Mouse (Mus musculus) spleen, postnatal 14 days (tissue): ENCODE measurements at regions not wholly inside any gene's neighbourhood (a gene's known extent, or its start where the extent isn't known, plus 50 kb on each side); places are given as distances from the start of the nearest gene placed in this dataset.
A peak's percentile ranks its signal among the peaks of the same experiment; 100 is the strongest.

ENCODE experiments used
- DNase-seq, 2 experiments: peaks; one replicate each; pipeline ENCODE4 v3.0.0; 2021 to 2022; ENCODE audit warnings: low spot score in 2 of 2

DNA sequence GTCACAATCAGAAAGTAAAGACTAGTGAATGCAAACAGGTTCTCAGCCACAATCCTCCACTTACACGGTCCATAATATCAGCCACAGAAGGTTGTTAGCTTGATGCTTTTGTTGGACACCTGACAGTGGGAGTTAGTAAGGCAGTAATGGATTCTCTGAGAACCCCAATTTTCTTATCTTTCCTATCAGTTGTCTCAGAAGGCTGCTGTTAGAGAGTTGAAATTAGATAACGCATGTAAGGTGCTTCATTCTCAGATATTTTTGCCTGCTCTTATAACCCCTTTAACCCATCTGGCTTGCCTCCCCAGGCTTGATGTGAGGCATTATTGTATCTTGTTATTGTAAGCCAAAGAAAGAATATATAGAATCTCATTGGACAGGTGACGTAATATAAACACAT is 63.0 kb upstream of the Ube2e3 start:
- DNase-seq: no peak

DNA sequence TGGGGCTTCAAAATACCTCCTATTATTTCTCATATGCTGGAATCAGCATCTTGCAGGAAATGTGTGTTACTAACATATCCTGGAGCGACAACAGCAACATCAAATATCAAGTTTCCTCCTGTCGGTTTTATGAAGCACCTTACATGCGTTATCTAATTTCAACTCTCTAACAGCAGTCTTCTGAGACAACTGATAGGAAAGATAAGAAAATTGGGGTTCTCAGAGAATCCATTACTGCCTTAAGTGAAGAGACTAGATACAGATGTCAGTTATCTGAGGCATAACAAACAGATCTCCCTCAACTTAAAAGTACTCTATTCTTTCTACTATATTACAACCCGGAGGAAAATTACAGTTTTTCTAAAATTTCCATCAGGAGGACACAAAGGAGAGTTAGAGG is 64.4 kb upstream of the Ube2e3 start:
- no peak for DNase-seq

DNA sequence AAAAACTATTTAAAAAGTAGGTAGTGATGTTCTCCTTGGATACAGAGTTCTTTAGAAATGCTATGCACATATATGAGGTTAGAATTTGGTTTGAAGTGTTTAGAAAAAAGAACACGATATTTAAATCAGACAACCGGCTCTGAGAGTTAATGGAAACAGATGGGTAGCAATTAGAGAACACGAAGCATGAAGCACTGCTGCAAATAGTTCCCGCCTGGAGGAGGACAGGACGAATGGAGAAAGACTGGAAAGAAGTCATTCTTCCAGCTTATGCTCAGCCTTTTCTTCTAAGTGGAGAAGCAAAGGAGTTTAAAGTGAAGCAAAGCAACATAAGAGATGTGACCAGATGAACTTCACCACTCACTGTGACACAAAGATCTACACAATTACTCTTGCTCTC is 72.5 kb upstream of the Ube2e3 start:
- no peak for DNase-seq

DNA sequence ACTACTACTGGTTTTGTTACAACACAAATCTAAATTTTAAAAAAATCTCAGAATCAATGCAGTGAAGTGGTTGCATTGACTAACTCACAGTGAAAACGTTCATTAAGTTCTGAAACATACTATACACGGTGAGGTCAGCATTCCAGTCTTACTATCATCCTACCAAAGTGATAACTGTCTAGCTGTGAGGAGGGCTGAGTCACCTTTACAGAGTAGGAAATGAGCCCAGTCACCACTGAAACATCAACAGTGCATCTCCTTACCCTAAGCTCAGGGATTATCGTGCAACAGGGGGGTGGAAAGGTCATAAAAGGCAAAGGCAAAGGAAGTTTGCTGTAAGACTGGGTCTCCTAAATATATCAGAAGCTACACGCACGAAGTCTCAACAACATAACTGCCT is 73.2 kb upstream of the Ube2e3 start:
- no peak for DNase-seq

DNA sequence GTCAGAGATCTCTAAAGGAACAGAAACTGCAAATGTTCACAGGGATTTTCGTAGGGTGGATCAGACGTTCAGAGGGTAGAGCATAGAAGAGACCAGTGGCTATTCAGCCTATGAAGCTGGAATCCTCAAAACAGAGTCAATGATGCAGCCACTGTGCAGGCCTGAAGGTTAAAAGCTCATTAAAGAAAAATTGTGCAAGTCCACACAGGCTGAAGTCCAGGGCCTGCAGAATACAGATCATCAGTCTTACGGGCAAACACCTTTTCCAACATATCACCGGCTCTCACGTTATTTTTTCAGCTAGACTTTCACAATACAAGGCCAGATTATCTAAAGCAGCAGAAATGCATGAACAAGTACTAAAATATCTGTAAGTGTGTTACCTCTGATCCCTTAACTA is 78.8 kb upstream of the Ube2e3 start:
- no peak for DNase-seq

DNA sequence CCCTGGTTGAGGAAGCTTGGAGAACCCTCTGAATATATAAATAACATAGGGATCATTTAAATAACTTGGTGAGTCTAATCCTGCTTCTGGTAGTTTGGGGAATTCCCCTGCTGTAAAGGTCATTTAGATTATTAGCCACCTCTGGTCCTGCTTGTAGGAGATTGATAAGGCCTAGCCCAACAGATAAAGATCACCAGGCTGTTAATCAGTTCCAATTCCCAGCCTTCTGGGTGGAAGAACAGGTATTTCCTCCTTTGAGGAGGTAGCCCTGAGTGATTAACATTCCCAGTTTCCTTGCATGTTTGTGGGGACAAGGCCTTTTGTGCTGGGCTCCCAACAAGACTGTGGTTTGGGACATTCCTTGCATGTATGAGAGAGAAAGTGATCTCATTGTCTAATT is 79.7 kb upstream of the Ube2e3 start:
- DNase-seq: no peak

DNA sequence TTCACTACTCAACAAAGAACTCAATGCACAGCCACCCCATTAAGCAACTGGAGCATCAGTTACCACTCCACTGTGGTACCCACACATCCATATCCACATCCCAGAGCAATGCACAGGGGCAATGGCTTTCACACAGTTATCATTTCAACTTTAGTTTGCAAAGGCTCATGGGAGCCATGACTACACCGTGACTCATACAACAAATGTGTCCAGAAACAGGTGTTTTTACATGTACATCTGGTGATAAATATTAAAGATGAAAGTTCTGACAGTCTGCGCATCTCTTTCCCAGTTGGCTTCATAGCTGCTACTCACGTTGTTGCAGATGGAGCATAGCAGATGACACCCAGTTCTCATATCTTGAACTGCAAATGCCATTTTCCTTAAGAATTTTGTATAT is 88.0 kb upstream of the Ube2e3 start:
- no peak for DNase-seq

DNA sequence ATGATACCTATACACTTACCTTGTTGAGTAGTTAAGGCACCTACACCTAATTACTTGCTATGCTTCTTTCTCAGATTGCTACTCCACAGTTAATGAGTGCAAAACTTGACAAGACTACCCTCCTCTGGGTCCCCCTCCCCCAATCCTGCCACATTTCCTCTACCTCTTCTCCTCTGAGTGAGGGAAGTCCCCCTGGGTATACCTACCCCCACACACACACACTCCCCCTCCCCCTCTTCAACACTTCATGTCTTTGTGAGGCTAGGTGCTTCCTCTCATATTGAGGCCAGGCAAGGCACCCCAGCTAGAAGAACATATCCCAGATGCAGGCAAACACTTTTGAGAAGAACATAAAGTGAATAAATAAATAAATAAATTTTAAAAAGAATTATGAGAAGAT is 90.3 kb upstream of the Ube2e3 start:
- DNase-seq: no peak

DNA sequence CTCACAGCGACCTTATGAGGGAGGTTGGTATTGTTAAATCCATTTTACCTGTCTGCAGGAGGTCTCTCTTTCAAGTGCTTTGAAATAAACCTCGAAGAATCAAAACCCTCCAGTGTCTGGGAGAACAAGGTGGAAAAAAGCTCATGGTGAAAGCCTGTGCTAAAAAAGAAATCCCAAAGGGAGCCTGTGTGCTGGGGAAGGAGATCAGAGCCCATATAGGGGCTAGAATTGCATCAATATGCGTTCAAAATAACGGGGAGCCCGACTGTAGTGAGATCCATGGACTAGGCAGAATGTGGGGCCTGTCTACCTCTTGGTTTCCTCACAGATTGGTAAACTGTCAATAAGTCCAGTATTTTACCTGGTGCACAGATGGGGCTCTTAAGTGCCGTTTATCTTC is 113.6 kb upstream of the Ube2e3 start:
- DNase-seq: no peak

DNA sequence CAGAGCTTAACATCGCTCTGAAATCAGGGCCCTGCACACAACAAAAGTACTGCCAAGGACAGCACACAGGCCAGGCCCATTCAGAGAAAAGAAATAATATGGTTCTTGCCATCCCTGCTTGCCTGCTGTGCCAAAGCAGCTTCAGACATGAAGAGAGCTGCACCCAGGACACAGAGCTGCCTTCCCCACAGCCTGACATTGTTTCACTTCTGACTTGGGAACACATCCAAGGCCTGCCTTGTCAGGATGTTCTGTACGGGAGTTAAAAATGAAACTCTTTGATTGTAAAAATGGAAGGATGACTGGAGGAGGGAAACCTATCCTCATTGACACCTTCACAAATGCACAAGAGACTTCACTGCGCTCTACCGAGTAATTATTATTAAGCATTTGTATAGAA is 114.0 kb upstream of the Ube2e3 start:
- DNase-seq: no peak

DNA sequence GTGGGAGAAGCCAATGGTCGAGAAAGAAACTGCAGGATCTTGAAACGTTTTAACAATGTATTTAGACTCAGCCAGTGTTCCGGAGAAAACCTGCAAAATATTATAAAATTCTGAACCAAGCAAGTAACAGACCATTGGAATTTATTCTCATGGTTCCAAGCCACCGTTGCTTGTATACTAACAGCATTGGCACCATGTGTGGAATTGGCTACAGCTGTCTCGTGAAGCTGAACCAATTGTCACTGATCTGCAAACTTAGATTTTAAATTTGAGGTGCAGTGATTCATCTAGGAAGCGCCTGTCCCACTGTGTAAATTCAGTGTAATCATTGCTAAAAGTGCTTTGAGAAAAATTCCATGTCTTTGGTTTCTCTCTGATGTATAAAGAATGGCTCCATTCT is 137.8 kb upstream of the Ube2e3 start:
- DNase-seq: no peak

DNA sequence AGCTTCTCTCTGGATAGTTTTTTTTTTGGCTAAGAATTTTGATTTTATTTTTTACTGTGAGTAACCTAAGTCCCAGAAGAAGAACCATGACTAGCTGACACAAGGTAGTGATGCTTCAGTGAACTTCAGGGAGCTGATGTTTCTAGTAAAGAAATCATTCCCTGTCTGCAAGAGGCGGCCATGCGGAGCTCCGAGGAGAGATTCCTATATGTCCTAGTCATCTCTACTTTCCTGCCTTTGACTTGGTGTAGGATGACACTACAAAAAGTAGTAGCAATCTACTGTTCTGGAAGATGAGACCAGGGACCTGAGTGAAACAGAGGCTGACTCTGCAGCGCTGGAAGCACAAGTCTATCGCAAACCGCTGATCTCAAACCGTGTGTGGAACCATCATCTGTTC is 141.9 kb upstream of the Ube2e3 start:
- DNase-seq: no peak

DNA sequence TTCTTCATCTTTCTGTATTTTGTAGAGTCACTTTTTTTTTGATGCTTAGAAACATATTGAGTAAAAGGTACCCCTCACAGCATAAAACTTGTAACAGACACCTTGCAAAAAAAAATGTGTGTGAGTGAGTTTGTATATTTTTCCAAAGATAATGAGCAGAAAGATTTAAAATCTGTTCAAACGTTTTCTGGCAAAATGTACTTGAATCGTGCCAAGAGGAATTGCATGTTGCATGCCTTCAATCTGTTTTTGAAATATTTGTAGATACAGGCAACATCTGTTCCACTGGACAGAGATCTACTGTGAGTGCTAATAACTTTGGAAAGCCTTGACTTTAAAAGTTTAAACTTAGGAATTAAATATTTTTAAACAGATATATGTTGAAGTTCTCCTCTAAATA is 143.5 kb upstream of the Ube2e3 start:
- no peak for DNase-seq

DNA sequence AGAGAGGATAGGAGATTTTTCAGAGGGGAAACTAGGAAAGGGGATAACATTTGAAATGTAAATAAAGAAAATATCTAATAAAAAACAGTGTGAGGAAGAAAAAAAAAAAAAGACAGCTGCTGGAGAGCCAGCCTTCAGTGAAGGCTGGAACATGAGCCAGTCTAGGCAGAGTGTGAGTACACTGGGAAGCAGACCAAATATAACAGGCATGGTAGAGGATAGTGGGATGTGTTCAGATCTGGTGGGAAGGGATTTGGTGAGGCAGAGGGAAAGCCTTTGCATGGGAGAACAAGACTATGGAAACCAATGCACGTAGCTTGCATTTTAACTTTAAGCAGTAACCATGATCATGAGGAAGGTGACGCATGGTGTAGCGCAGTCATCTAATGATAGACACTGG is 144.5 kb upstream of the Ube2e3 start:
- no peak for DNase-seq

DNA sequence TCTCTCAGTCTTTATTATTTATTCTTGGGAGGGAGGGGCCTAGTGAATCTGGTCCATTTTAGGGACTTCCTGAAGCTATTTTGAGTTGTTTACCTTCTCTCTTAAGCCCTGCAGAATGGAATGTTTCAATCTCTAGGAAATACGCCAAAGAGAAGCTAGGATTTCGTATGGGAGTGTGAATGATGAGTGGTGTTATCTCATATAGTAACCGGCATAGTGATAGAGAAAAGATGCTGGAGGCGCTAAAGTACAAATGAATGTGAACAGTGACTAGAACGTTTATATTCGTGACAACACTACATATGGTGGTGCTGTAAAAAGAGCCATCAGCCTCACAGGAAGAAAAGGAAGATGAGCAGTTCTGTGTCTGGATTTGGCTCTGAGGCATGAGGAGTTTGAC is 145.2 kb upstream of the Ube2e3 start:
- no peak for DNase-seq

DNA sequence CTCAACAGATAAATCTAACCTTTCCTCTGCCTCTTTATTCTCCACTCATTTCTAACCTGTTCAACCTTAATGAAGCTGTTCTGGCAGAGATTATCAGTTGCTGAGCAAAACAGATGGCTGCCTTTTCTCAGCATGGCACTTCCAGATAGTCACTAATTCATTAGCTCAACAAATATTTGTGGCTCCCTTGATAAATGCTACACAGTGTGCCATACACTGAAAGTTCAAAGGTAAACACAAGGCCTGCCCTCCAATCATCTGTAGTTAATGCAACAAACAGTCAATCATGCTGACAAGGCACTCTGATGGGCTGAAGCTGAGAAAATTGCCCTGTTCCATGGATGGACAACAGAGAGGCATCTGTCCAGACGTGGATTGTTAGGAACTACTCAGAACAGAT is 149.4 kb upstream of the Ube2e3 start:
- no peak for DNase-seq

DNA sequence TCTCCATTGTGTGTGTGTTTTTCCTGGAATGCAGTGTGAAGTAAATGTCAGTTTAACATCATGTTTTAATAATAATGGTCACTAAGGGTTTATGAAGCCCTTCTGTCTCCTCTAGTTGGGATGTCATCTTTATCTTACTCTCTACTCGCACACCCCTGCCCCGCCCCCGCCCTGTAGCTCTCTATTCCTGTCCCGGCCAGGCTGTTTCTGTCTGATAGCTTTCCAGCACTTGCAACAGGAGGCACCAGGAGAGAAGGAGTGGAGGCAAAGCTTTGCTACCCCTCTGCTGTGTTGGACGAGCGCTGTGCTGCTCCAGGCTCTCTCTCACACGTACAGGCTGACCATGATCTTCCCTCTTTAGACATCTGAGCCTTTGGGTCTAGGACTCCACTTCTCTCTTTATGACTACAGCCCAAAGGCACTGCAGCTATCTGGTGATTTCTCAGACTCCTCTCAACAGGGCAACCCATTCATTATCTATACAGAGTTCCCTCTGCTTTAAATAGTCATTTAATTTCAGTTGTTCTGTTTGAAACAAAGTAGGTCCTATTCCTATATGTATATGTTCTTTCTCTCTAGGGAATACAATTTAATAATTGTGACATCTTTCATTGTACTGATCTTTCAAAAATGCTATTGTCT is 151.6 kb upstream of the Ube2e3 start:
- peak in 1 of 2 experiments; percentile 2 for DNase-seq

DNA sequence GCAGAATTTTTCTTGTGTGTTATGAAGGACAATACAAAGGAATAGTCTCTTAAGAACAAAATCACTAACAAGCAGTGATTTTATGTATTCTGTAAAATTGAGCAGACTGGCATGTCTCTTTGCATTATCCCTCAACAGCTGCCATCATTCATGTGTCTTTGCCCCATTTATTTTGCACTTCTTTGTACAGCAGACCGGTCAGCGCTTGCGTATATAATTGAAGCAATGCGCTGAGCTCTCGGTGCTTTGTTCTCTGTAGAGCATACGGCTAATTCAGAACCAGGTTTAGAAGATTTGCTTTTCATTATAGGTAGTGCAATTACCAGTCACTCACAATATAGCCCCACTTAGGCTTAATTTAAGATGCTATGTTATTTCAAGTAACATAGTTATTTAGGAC is 173.1 kb upstream of the Ube2e3 start:
- no peak for DNase-seq

DNA sequence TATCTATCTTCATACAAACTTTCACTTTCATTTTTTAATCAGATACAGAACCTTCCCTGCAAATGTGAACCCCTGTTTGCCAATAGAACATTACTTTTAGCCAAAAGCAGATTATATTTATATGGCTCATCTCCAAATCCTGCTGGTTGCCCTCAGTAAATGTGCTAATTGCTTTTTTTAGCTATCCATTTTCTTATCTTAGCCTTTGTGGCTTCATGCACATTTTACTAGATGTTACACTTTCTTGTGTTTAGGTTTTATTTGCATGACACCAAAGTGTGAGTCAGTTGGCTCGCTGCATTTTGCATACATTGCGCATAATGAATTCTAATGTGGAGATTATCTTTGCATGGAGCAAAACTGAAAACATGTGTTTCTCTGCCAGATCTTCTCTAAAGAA is 211.3 kb upstream of the Ube2e3 start:
- DNase-seq: no peak

DNA sequence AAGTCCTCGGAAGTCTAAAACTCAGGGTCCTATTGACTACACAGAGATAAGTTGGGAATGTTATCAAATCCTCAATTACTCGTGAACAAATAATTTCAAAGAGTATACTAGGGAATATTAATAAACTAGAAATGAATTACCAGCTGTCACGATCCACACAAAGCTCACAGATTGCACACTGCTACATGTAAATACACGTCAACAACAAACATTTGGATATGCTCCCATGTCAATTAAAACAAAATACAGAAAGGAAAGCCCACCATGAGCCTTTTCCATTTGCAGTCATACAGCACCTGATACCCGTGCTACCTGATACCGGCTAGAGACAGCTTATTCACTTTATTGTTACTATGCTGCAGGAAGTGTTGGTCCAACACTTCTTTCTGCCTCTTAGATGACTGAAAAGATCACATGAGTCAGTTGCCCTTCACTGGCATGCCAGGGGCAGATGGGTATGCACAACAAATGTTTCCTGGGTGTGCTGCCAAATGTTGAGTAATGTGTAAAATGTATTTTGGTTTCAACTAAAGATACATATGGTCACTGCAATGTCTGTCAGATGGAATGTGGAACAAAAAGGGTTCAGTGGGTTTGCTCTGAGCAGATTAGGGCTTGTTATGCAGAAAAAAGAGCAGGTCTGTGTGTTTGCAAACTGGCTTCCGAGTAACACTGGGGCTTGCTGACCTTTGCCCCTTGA is 212.6 kb upstream of the Ube2e3 start:
- DNase-seq: no peak

DNA sequence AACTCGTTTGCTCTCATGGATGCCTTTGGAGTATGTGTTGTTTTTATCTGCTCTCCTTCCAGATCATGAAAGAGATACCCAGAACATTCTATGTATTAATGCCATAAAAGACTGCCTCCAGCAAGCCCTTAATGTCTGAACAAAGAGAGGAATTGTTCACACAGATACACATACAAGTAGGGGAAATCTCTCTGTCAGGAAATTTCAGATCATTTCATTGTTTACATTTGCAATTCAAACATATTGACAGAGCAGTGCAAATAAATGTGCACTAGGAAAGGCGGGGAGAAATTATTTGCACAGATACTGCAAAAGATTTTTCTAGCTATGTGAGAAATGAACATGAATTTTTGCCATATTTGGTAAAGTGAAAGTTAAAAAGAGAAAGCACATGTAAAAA is 216.4 kb upstream of the Ube2e3 start:
- no peak for DNase-seq

DNA sequence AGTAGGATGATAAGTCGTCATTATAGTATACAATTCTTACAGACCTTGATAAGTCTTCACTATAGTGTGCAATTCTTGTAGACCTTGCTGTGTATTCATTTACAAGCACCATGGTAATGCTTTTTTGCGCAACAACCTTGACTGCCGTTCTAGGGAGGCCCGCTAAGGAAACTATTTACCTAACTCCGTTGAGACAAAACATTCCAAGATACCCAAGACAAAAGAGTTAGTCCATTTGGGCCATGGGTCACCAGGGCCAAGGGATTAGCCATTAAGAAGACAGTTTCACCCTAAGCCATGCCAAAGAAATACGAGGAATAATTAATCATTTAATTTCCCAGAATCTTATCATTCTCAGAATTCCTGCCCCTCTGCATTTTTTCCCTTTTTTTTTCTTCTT is 227.6 kb upstream of the Ube2e3 start:
- DNase-seq: no peak

DNA sequence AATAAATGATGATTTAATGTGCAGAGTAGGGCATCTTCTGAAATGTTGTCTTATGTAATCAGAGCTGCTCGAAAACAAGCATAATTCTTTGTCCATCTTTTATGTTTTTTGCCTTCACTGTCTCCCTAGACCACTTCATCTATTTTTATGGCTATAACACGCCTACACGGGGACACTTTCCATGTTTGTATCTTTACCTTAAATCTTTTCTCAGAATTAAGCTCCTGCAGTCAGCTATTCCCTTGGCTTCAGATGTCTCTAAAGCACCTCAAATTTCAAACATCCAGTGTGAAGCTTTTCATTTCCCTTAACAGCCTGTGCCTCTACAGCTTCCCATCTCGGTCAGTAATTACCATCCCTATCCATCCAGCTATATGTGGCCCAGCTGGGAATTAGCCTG is 242.7 kb upstream of the Ube2e3 start:
- DNase-seq: no peak

DNA sequence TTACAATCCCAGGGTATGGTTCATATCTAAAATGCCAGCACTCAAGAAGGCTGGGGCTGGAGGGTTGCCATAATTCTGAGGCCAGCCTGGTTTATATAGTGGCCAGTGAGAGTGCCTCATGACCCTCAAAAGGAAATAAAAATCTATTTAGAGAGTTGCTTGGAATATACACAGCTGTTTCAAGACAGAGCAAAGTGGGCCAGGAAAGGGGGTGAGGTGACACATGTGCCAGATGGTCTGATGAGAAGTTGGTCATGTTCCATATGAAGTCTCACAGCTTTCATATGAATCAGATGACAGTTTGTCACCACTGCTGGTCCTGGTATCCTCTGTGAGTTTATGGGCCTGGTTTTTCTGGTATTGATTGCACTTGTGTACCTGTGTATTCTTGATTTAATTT is 261.5 kb upstream of the Ube2e3 start:
- no peak for DNase-seq
